Mouse (Mus musculus) cerebellum, postnatal 25 days (tissue): ENCODE data around the gene Cobll1.

ENCODE experiments used
- DNase-seq, 2 experiments: peaks; one replicate each; pipeline ENCODE4 v3.0.0; 2021; ENCODE audit warnings: mixed read lengths in 2 of 2

Gene Cobll1

GRCm38 (mm10) chr2:65145421-65146117 lies 93.6 kb downstream of the Cobll1 start:
- DNase-seq, result peak in 1 of 2 experiments; percentile 22

DNA sequence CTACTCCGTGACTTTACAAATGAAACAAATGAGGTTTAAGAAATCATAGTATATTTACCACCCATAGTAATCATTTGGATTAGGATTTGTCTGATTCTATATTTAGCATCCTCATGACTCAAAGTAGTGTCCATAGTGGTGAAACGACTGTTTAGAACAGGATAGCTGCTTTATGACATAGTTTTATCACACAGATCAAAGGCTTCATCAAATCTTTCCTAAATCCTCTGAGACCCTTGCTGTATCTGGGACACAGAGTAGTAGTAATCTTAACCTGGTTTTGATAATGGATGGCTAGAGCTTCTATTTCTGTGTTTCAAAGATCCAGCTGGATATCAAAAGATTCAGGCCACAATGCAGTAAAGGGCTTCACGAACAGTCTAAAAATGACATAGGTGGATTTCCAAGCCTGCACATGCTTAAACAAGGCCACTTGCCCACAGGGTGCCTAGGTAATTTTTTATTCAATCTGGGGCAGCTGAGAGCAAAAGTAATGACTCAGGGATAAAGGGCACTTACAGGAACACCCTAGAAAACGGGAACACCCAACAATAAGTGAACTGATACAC lies 98.0 kb downstream of the Cobll1 start:
- DNase-seq, result no peak

- DNase-seq, result peak; percentile 30 to 54
Measured at GRCm38 (mm10) chr2:65140330-65140922, 98.8 kb downstream of the Cobll1 start.

- DNase-seq, result no peak
Measured at GRCm38 (mm10) chr2:65139606-65140329, 99.4 kb downstream of the Cobll1 start.

GRCm38 (mm10) chr2:65138992-65139391 lies 100.2 kb downstream of the Cobll1 start:
- no peak for DNase-seq

DNA sequence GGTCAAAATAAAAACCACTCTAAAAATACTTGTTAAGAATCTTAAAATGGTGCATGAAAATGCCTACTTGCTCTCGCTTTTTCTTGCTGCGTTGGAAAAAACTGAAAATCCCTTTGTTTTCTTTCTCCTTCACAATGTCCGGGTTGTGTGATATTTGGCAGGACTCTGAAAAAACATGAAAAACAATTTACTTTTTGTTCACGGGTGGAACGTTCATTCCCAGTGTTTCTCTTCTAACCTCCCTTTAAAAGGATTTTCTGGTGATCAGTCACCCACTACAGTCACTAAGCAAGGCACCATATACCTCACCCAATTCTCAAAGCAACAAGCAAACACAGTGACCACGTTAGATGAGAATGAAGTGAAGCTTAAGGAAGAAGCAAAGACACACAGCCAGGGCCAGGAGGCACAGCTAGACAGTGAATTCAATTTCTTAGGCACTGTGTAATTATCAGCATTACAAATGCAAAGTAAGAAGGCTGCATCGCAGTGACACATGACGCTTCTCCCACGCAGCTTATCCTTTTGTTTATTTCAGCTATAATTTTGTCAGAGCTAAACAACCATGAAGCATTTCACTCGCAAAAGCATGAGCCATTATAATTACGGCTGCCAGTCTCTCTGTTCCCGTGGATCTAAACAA lies 112.9 kb downstream of the Cobll1 start:
- peak in 1 of 2 experiments; percentile 7 for DNase-seq

GRCm38 (mm10) chr2:65123702-65124101 lies 115.5 kb downstream of the Cobll1 start:
- DNase-seq, result no peak

GRCm38 (mm10) chr2:65121435-65121834 lies 117.8 kb downstream of the Cobll1 start:
- peak in 1 of 2 experiments; percentile 65 for DNase-seq

DNA sequence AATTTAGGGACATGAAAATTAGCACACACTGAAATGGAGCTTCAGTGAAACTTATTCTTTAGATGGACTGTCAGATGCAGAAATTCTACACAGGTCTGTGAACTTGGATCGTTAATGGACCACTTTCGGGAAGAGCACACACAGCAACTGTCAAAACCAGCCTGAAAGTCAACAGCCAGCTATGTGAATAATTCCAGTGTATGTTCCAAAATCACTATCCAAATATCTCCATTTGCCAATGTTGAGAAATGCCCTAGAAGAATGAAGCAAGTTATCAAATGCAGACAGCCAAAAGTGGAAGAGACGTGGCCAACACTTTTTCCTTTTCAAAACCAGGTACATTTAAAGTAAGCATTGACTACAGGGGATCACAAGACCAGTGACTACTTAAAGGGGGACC lies 118.2 kb downstream of the Cobll1 start:
- no peak for DNase-seq

DNA sequence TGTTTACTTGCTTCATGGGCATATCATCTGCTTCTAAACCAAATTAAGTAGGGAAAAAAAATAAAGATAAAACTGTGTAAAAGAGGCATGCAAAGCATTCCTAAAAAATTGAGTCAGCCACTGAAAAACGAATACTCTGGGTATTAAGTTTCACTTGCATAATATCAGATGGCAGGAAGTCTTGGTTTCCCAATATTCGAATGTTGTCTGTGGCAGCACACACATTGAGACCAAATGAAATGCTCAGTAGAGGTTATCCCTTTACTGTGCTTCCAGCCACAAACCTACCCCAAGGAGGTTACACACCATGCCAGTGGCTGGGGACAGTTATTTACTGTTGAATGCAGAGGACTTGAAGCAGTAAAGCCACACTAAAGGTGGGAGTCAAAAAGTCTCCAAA lies 119.1 kb downstream of the Cobll1 start:
- DNase-seq, result no peak

DNA sequence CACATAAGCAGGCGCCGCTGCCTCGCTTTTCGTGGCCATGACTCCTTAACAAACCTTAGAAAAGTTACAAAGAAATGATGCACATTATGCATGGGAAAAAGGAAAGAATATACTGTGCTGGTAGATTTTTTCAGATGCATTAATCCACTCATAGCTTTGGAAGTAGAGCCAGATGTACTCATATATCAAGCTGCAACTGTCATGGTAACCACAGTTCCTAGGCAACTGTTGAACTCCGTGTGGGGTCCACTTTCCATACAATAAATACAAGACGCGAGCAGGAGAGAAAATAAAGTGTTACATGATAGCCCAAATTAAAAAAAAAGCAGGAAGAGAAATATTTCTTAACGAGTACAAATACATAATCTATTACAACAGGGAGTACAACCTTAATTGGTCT lies 119.5 kb downstream of the Cobll1 start:
- DNase-seq, result no peak

DNA sequence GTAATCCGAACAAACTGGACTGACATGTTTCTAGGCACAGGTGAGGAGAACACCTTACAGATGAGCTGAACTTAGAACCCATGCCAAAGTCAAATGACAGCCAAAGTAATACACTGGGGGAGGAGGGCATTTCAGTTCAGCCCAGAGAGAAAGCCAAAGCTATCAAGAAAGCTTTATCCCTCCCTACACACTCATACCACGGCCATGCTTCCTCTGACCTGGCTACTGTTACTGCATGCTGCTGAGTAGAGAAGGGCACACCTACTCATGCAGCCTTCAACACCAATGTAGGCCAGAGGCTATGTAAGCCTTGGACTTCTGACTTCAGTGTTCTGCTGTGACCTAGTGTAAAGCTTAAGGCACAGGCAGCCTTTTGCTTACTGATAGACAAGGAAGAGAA lies 120.1 kb downstream of the Cobll1 start:
- DNase-seq, result no peak

DNA sequence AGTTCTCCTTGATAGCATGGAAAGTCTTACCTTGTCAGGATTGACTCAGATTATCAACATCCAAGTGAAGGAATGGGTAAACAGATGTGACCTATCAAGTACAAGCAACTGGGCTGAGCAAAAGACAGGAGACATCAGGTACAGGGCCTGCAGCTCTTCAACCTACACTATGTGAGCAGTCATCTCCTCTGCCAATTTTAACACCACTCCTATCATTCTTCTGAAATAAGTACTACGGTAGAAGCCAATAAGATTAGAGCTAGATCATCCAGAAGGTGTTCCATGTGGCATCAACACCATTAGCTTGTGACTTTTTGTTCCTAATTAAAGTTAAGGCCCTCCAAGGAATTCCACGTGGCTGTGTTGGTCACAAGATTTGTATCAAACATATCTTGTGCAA lies 121.3 kb downstream of the Cobll1 start:
- no peak for DNase-seq

DNA sequence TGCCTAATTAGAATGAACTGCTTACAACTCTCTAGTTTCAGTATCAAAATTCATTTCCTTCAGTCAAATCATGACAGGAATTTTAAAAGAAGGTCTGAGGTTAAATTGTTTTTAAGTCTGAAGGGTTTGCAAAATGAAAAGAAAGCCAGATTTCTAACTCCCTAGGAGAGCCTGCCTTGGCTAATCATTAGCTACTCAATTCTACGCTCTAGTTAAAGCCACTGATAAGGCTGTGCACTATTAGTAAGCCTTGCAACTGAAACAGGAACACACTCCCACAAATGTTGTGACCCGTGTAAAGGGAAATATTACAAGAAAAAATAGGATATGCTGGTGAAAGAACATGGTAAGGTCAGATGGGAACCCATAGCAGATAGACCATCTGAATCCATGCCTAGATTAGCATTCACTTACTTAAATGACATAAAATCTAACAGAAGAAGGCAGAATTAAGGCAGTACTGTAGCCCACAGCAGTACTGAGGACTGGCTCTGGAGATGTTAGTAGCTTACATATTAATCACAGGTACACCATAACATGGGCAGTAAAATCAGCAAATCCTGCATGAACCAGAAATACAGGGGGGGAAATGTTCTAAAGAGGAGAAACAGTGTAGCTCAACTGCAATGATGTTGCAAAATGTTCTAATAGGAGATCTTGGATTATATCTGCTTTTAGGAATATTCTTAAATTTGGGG lies 122.6 kb downstream of the Cobll1 start:
- DNase-seq, result no peak

- DNase-seq, result no peak
Measured at GRCm38 (mm10) chr2:65113191-65113590, 126.0 kb downstream of the Cobll1 start.

DNA sequence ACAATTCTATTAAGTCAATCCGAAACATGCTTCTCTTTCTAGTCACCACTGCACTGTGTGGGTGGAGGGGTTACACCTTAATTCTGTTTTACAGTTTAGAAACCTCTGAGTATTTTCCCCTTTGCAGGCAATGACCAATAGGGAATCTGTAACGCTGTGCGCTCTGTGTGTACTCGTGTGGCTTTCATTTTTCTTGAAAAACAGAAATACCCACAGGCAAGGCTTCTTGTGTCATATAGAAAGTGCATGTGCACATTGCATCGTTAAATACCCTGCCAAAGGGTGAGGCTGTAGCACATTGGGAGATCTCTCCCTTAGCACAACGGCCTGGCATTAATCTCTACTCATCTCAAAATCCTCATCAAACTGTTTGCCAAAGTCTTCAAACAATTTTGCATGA lies 134.6 kb downstream of the Cobll1 start:
- no peak for DNase-seq

- DNase-seq, result no peak
Measured at GRCm38 (mm10) chr2:65103801-65104200, 135.4 kb downstream of the Cobll1 start.

DNA sequence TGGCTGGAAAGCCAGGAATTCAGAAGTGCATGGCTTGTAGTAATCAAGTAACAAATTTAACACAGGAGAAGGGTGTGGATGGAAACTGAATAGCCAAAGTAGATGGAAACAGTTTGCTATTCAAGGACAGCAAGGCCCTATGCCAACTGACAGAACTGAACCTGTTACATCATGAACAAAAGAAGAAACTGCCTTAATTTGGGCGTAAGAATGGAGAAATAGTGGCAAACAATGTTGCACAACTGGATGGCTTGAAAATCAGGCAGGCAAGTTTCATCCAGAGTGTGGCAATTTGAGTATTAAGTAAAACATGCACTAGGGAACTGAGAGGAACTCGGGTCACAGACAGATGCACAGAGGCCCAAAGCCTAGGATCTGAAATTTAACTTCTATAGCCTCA lies 137.8 kb downstream of the Cobll1 start:
- no peak for DNase-seq

DNA sequence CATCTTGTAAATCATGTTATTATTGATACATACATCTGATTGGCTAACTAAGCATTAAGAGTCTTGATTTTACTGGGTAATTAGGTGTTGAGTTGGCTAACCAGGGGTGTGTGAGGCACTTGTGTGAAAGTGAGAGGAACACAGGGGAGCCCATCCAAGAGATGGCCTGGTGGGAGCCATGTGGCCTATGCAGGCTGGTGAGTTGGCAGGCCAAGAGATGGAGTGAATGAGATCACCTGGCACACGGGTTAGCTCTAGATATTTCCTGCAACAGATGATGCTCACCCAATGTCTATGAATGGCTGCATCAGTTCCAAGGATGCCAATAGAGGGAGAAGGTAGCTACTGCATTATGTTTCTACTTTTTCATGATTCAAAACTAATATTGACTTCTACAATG lies 139.2 kb downstream of the Cobll1 start:
- peak; percentile 78 to 84 for DNase-seq

DNA sequence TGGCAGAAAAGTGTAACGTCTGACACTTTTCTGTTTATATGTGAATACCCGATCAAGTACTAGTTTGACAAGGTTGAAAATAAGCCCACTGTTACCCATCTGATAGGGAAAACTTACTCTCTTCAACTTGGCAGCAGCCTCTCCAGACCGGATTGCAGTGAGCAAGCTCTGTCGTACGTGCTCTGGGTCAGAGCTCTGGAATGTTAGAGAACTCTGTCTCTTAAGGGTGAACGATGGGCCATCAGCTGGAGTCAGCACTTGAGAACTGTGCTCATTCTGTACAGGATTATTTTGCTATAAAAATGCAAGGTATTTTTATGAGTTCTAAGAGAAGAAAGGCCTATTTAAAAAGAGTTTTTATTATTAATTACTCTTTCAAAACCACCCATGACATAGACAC lies 143.6 kb downstream of the Cobll1 start:
- no peak for DNase-seq

GRCm38 (mm10) chr2:65093990-65094389 lies 145.2 kb downstream of the Cobll1 start:
- DNase-seq, result no peak

GRCm38 (mm10) chr2:65090986-65091385 lies 148.2 kb downstream of the Cobll1 start:
- DNase-seq, result no peak

DNA sequence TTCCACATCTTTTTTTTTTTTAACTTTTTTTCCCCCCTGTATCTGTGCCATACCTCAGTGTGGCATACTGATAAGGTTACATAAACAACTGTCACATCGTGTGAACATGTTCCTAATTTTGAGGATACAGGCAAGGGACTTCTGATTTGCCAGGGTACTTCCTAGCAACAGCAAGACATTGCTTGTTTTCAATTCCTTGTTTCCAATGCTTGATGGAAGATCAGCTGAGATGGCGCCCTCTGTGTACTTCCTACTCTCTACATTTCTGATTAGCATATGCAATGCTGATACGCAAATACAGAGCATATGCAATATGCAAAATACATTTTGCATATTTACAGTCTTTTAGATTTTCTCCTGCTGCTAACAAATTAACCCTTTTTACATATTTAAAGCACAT lies 152.0 kb downstream of the Cobll1 start:
- DNase-seq, result no peak
